Mouse (Mus musculus): ENCODE measurements at regions not wholly inside any gene's neighbourhood (a gene's known extent, or its start where the extent isn't known, plus 50 kb on each side); places are given as distances from the start of the nearest gene placed in this dataset.

DNA sequence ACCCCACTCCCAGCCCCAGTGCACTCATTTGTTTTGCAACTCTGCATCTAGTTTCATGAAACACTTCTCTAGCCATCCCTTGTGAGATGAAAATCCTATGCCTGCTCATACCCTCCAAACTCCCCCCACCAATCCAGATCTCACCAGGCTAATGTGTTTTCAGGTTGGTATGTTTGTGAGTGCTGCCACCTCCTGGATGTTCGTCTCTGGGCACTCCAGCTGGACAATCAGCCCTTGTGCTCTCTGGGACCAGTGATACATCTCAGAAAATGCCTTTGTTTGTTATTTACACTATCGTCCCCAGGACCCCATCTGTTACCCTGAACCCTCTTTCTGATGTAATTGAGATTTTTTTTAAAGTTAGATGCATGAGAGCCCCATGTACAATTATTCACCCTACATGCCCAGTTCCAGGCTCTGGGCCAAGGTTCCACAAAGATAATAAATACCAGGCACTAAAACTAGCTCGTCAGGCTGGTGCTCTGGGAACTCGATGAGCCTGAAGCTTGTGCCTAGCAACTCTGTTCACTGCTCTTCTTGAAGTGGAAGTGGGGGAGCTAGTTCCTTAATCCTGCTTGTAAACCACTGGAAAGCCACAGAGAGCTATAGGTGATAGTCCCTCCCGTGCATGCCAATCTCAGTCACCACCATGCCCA is 304.2 kb downstream of the Gm9195 start:
- Histone ChIP-seq H3K4me1 (ENCODE audit: control insufficient read depth, insufficient read depth, low read length) (no peaks in the 10 kb centered on the region), H3K27ac (ENCODE audit: low read depth, low read length) (no peak overlapping the region), H3K36me3 (ENCODE audit: control insufficient read depth, insufficient read depth, low read length) (no peaks in the 10 kb centered on the region), H3K9me3 (replicated peaks; ENCODE audit: control insufficient read depth, low read length) (no peaks in the 10 kb centered on the region), H3K9ac (ENCODE audit: low read length) (no peak overlapping the region), H3K4me3 (ENCODE audit: low read depth, low read length) (no peak overlapping the region), H3K27me3 (replicated peaks; ENCODE audit: control insufficient read depth, insufficient read depth, low read length) (no peaks in the 10 kb centered on the region), H3K4me2 (ENCODE audit: low read length) (no peak overlapping the region)
- 24% methylated on average over 5 of the region's 5 CpGs for WGBS
- DNase-seq (ENCODE audit: low spot score) (peak; percentile 65), ATAC-seq (peak; percentile 66)

GRCm38 (mm10) chr14:72175751-72176150 is 315.9 kb downstream of the Gm9195 start:
- no peaks in the 10 kb centered on the region for H3K27me3 ChIP-seq (replicated peaks; ENCODE audit: control insufficient read depth, insufficient read depth, low read length)
- no peak overlapping the region for H3K27ac ChIP-seq (ENCODE audit: low read depth, low read length)
- no peaks in the 10 kb centered on the region for H3K9me3 ChIP-seq (replicated peaks; ENCODE audit: control insufficient read depth, low read length)
- WGBS = 93% methylated on average over 1 of the region's 1 CpGs
- no peak overlapping the region for H3K4me2 ChIP-seq (ENCODE audit: low read length)
- ATAC-seq (no peak), DNase-seq (ENCODE audit: low spot score) (no peak)
- no peak overlapping the region for H3K4me3 ChIP-seq (ENCODE audit: low read depth, low read length)
- H3K4me1 ChIP-seq (ENCODE audit: control insufficient read depth, insufficient read depth, low read length) = no peaks in the 10 kb centered on the region
- no peaks in the 10 kb centered on the region for H3K36me3 ChIP-seq (ENCODE audit: control insufficient read depth, insufficient read depth, low read length)
- H3K9ac ChIP-seq (ENCODE audit: low read length) = no peak overlapping the region

- H3K36me3 ChIP-seq (ENCODE audit: control insufficient read depth, insufficient read depth, low read length) = no peaks in the 10 kb centered on the region
- WGBS = 85% methylated on average over 20 of the region's 20 CpGs
- no peaks in the 10 kb centered on the region for H3K27me3 ChIP-seq (replicated peaks; ENCODE audit: control insufficient read depth, insufficient read depth, low read length)
- H3K9me3 ChIP-seq (replicated peaks; ENCODE audit: control insufficient read depth, low read length) = no peaks in the 10 kb centered on the region
- H3K4me1 ChIP-seq (ENCODE audit: control insufficient read depth, insufficient read depth, low read length) = no peaks in the 10 kb centered on the region
- H3K27ac ChIP-seq (ENCODE audit: low read depth, low read length) = no peak overlapping the region
- ATAC-seq (no peak), DNase-seq (ENCODE audit: low spot score) (no peak)
- no peak overlapping the region for H3K9ac ChIP-seq (ENCODE audit: low read length)
- H3K4me2 ChIP-seq (ENCODE audit: low read length) = no peak overlapping the region
- H3K4me3 ChIP-seq (ENCODE audit: low read depth, low read length) = no peak overlapping the region
Measured at GRCm38 (mm10) chr14:72172549-72173405, 318.9 kb downstream of the Gm9195 start.

GRCm38 (mm10) chr14:72171777-72172176 is 319.9 kb downstream of the Gm9195 start:
- Histone ChIP-seq H3K4me3 (ENCODE audit: low read depth, low read length) (no peak overlapping the region), H3K27me3 (replicated peaks; ENCODE audit: control insufficient read depth, insufficient read depth, low read length) (no peaks in the 10 kb centered on the region), H3K9me3 (replicated peaks; ENCODE audit: control insufficient read depth, low read length) (no peaks in the 10 kb centered on the region), H3K4me2 (ENCODE audit: low read length) (no peak overlapping the region), H3K9ac (ENCODE audit: low read length) (no peak overlapping the region), H3K36me3 (ENCODE audit: control insufficient read depth, insufficient read depth, low read length) (no peaks in the 10 kb centered on the region), H3K4me1 (ENCODE audit: control insufficient read depth, insufficient read depth, low read length) (no peaks in the 10 kb centered on the region), H3K27ac (ENCODE audit: low read depth, low read length) (no peak overlapping the region)
- DNase-seq (ENCODE audit: low spot score) = no peak
- 73% methylated on average over 3 of the region's 3 CpGs for WGBS
- no peak for ATAC-seq

DNA sequence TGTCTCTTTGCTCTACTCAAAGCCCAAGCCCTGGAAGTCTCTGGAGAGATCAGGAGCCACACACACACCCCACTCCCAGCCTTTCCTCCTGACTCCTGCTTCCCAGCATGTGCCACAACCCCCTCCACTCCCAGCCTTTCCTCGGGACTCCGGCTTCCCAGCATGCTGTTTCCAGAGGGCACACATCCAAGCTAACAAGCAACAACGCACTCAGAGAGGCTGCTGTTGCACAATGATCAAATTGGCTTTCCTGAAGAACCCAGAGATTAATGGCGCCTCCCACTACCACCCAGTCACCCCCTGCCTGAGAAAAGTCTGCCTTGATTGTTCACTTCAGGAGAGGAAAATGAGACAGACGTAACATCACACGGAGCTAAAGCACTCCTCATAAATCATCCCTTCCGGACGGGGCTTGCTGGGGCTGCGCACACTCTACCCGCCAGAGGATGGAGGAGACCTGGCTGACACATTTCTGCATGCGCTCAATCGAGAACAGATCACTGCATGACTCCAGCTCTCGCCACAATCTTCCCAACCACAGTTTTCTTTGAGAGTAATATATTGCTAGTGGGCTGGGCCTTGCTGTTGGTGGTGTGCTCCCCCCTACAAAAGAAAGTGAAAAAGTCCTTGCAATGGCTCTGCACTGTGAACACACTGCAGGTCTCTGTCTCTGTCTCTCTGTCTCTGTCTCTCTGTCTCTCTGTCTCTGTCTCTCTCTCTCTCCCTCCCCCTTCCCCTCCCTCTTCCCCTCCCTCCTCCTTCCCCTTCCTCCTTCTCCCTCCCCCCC is 332.9 kb downstream of the Gm9195 start:
- H3K4me3 ChIP-seq (ENCODE audit: low read depth, low read length) = no peak overlapping the region
- 24% methylated on average over 13 of the region's 13 CpGs for WGBS
- no peaks in the 10 kb centered on the region for H3K36me3 ChIP-seq (ENCODE audit: control insufficient read depth, insufficient read depth, low read length)
- H3K4me2 ChIP-seq (ENCODE audit: low read length) = peak overlapping the region; percentile 31; the same call in 1 of the 2 replicates
- H3K27ac ChIP-seq (ENCODE audit: low read depth, low read length) = no peak overlapping the region
- H3K4me1 ChIP-seq (ENCODE audit: control insufficient read depth, insufficient read depth, low read length) = 0 out of 2 replicates have a peak, but pooled peaks cover 2% of the 10 kb centered on the region
- peak; percentile 65 for DNase-seq (ENCODE audit: low spot score)
- H3K9ac ChIP-seq (ENCODE audit: low read length) = no peak overlapping the region
- ATAC-seq = peak; percentile 63
- no peaks in the 10 kb centered on the region for H3K27me3 ChIP-seq (replicated peaks; ENCODE audit: control insufficient read depth, insufficient read depth, low read length)
- H3K9me3 ChIP-seq (replicated peaks; ENCODE audit: control insufficient read depth, low read length) = no peaks in the 10 kb centered on the region

DNA sequence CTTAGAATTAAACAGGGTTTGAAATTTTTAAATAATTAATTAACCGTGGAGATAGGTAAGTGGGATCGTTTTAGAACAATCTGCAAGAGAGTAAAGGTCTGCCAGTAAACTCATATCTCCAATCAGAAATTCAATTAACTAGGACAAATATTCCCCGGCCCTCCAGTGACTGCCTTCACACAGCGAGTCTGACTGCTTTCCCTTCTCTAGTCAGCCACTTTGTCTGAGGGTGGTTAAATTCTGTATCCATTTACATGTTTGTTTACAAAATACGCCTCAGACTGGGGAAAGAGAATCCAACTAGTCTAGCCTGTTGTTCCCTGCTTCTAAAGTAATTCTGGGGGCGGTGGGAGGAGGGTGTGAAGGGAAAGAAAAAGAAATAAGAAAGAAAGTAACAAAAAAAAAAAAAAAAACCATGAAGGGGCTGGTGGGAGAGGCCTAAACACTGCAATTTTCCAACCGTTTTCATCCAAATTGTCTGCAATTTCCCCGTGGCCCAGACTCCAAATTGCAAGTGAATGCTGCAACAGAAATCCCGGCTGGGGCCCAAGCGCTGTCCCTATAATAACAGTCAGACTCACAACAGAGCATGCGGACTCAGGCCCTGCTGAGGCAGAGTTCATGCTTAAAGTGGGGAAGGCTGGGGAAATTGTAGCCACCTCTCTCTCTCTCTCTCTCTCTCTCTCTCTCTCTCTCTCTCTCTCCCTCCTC is 336.3 kb downstream of the Gm9195 start:
- DNase-seq (ENCODE audit: low spot score) (peak; percentile 57), ATAC-seq (no peak)
- H3K27ac ChIP-seq (ENCODE audit: low read depth, low read length) = no peak overlapping the region

GRCm38 (mm10) chr14:72151676-72152075 is 340.0 kb downstream of the Gm9195 start:
- no peak overlapping the region for H3K27ac ChIP-seq (ENCODE audit: low read depth, low read length)
- 84% methylated on average over 4 of the region's 4 CpGs for WGBS
- ATAC-seq (no peak), DNase-seq (ENCODE audit: low spot score) (no peak)
- H3K9ac ChIP-seq (ENCODE audit: low read length) = no peak overlapping the region
- H3K27me3 ChIP-seq (replicated peaks; ENCODE audit: control insufficient read depth, insufficient read depth, low read length) = no peaks in the 10 kb centered on the region
- no peak overlapping the region for H3K4me3 ChIP-seq (ENCODE audit: low read depth, low read length)
- no peak overlapping the region for H3K4me2 ChIP-seq (ENCODE audit: low read length)
- no peaks in the 10 kb centered on the region for H3K9me3 ChIP-seq (replicated peaks; ENCODE audit: control insufficient read depth, low read length)
- H3K36me3 ChIP-seq (ENCODE audit: control insufficient read depth, insufficient read depth, low read length) = no peaks in the 10 kb centered on the region
- no peaks in the 10 kb centered on the region; the same call in 1 of the 2 replicates for H3K4me1 ChIP-seq (ENCODE audit: control insufficient read depth, insufficient read depth, low read length)

More for the DNA sequence above, 336.3 kb downstream of the Gm9195 start:
- 31% methylated on average over 11 of the region's 11 CpGs for WGBS
- H3K4me2 ChIP-seq (ENCODE audit: low read length) = no peak overlapping the region
- no peaks in the 10 kb centered on the region for H3K27me3 ChIP-seq (replicated peaks; ENCODE audit: control insufficient read depth, insufficient read depth, low read length)
- no peaks in the 10 kb centered on the region for H3K9me3 ChIP-seq (replicated peaks; ENCODE audit: control insufficient read depth, low read length)
- H3K36me3 ChIP-seq (ENCODE audit: control insufficient read depth, insufficient read depth, low read length) = no peaks in the 10 kb centered on the region
- 0 out of 2 replicates have a peak, but pooled peaks cover 2% of the 10 kb centered on the region for H3K4me1 ChIP-seq (ENCODE audit: control insufficient read depth, insufficient read depth, low read length)
- H3K4me3 ChIP-seq (ENCODE audit: low read depth, low read length) = no peak overlapping the region
- no peak overlapping the region for H3K9ac ChIP-seq (ENCODE audit: low read length)

- Histone ChIP-seq H3K9ac (ENCODE audit: low read length) (no peak overlapping the region), H3K36me3 (ENCODE audit: control insufficient read depth, insufficient read depth, low read length) (no peaks in the 10 kb centered on the region), H3K9me3 (replicated peaks; ENCODE audit: control insufficient read depth, low read length) (no peaks in the 10 kb centered on the region), H3K4me3 (ENCODE audit: low read depth, low read length) (no peak overlapping the region), H3K27me3 (replicated peaks; ENCODE audit: control insufficient read depth, insufficient read depth, low read length) (no peaks in the 10 kb centered on the region), H3K4me2 (ENCODE audit: low read length) (no peak overlapping the region), H3K27ac (ENCODE audit: low read depth, low read length) (no peak overlapping the region), H3K4me1 (ENCODE audit: control insufficient read depth, insufficient read depth, low read length) (peaks cover 4% of the 10 kb centered on the region; the same call in 1 of the 2 replicates)
- ATAC-seq = peak; percentile 56; the same call in 1 of the 2 replicates
- 22% methylated on average over 4 of the region's 4 CpGs for WGBS
- peak; percentile 61 for DNase-seq (ENCODE audit: low spot score)
Measured at GRCm38 (mm10) chr14:72149463-72149862, 342.2 kb downstream of the Gm9195 start.

All from forebrain, embryonic 14.5 days (tissue).